Mouse (Mus musculus): ENCODE measurements around the gene Arhgef3.

Gene Arhgef3

DNA sequence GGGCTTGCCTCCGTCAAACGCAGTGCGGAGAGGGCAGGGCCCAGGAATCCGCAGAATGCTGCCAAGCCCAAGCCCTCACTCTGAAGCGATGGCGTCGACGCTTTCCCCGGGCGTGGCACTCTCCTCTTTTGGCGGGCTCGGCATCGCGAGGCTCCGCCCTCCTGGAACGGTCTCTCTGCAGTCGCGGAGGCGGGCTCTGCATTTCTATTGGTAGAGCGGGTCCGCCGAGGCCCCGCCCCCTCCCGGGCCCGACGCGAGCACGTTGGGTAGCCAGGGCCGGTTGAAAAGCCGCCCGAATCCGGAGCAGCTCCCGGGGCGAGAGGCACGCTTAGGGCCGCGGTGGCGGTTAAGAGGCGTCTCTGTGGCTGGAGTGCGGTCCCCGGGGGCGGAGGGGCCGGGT, 313.9 kb downstream of the Arhgef3 start, which contains the start of gene Fam208a:
Gene Fam208a (plus strand): TSS at position 262 of the 400 bp plus-strand sequence.
- DNase-seq (ENCODE audit: low read depth) = peak; percentile 89

DNA sequence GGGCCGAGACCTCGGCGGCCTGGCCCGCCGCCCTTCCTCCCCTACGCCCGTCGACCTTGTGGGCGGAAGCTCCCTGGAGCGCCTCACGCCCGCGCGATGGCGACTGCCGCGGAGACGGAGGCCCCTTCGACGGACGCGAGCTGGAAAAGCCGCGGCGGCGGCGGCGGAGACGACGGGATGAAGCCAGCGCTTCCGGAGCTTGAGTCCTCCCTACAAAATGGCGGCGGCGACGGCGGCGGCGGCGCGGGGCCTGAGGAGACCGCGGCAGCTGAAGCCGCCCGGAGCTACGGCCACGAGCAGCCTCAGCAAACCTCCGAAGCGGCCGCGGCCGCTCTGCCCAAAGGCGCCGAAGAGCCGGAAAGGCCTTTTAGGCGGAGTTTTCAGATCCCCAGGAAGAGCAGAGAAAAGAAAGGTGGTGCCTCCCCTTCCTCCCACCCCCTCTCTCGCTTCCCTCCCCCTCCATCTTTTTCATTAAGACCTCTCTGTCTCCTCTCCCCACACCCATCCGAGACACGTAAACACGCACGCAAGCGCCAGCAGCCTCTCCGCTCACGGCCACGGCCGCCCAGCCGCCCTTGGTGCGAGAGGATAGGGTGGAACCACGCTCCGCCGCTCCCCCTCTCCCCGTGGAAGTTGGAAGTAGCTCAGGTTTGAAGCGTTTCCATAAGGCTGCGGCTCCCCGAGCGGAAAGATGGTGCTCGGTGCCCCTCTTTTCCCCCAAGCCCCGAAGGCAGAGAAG, 314.4 kb downstream of the Arhgef3 start:
- DNase-seq (ENCODE audit: low read depth) = peak; percentile 90

DNA sequence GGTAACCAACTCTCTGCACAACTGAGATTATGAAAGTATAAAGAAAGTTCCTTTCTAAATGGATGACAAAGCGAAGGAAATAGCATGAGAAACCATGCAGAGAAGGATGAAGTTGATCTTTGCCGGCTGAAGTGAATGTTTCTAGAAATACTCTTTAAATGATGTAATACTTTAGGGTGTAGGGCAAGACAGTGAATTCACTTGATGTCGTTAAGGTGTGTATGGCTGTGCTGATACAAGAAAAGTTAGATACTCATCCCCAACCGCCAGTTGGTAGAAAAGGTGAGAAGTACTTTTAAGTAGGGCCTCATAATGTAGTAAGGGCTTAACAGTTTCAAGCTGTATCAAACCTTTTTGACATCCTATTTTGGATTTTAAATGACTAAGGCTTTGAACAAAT, 315.6 kb downstream of the Arhgef3 start:
- no peak for DNase-seq (ENCODE audit: low read depth)

DNA sequence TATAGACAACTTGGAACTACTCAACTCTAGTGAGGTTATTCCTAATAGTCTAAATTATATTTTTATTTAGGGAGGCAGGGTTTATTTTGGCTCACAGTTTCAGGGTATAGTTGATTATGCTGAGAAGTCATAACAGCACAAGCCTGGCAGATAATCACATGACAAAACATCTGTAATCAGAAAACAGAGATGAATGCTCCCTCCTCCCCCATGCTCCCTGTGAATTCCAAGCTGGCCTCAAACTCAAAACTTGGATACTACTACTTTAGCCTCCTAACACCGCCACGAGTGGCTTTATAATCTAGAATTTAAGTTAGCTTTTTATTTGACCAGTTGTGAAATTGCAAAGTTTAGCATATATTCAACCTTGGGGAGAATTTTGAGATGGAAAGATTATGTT, 317.4 kb downstream of the Arhgef3 start:
- no peak for DNase-seq (ENCODE audit: low read depth)

DNA sequence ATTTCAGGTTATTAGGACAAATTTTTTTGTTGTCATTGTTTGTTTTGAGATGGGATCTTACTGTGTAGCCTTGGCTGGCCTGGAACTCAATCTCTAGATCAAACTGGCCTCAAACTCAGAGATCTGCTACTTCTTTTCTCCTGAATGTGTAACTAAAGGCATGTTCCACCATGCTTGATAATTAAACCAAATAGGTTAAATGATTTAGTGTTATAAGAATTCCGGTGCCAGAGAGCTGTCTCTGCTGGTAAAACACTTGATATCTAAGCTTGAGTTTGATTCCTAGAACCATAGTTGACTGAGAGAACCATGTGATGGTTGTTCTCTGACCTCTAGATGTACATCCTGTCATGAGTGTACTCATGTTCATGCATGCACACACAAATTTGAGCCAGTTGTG, 321.4 kb downstream of the Arhgef3 start:
- DNase-seq (ENCODE audit: low read depth) = no peak

DNA sequence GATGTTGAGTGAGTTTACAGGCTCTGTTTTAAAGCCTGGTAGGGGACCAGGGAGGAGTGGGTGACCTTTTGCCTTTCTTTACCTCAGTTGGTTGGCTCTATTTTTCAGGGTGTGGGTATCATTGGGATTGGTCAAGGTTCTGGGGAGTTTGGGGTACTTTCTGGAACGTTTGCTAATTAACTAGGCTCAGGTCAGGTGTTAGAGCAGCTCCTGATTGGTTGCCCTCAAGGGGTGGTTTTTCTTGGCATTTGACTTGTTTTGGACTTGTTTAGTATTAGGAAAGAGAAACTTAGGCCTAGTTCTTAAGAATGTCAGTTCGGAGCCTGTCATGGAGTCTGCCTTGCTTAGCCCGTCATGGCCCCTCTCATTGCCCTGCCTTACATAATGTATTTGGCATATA, 322.1 kb downstream of the Arhgef3 start:
- DNase-seq (ENCODE audit: low read depth) = no peak

DNA sequence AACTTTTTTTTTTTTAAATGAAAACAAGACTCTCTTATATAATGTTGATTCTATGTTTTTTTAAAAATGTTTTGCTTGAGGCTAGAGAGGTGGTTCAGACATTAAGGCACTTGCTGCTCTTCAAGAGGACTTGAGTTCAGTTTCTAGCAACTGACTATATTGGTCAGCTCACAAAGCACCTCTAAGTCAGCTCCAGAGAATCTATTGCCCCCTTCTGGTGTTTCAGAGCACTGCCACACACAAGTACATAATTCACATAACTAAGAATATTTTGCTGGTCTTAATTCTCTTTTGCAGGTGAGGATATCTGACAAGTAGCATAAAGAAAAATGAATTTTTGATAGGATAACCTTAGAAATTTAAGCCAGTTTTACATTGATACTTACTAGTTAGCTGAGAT, 326.2 kb downstream of the Arhgef3 start:
- peak; percentile 56 for DNase-seq (ENCODE audit: low read depth)

DNA sequence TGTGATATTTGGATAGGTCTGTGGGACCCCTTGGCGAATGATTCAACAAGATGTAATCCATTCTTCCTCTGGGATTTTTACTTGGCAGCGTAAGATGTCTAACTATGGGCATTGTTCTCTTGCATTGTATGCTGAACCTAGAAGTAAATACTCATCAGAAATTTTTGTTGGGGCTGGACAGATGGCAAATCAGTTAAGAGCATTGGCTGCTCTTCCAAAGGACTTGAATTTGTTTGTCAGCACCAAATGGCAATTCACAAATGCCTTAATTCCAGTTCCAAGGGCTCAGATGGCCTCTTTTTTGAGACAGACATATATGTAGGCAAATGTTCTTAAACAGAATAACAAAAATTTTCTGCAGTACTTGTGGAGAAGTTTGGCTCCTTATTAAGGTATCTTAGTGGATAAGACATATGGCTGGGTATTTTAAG, 330.2 kb downstream of the Arhgef3 start:
- DNase-seq (ENCODE audit: low read depth) = no peak

DNA sequence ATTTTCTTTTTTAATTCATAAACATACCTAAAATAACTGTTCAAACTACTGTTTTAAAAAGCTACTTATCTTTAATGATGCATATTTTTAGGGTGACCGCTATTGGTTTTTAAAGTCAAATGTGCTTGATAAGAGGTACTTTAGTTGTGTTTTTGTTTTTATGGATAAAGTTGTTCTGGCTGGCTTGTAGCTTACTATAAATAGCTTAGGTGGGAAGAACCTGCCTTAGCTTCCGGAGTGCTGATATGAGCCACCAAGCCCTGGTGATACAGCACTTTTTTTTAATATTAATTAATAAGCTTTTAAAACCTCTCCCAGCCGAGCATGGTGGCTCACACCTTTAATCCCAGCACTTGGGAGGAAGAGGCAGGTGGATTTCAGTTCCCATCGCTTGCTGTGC, 332.3 kb downstream of the Arhgef3 start:
- DNase-seq (ENCODE audit: low read depth) = no peak
